Mouse (Mus musculus): ENCODE data around the gene Trim60.

The Trim60 gene

DNA sequence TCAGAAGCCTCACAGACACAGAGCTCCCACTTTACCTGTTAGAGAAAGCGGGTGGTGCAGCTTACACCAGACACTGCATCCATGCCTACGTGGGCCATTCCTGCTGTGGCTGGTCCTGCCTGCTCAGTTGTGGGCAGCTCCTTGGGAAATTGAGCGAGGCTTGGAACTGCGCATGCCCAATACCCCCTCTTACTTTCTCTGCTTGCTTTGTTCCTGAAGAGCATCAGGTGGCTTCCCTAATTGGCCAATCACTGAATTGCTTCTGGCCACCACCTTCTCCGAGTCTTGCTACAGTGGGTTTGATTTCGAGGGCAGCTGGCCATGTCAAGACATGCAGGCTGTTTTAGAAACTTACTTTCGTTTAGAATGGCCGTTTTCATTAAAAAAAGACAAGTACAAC, at the start of gene Trim60, which contains the start of gene Trim61:
Gene Trim60 (minus strand): TSS at position 162 of the 400 bp plus-strand sequence.
Gene Trim61 (minus strand): TSS at position 101 of the 400 bp plus-strand sequence.
- CTCF ChIA-PET: interaction anchor here in 1 of 4 experiments (0.7 kb wide), 1 partner anchor 90 kb away, joined by 5 read pairs; no protein-coding TSS in a partner anchor
- POLR2A ChIA-PET: interaction anchor here in 1 of 4 experiments (2.2 kb wide), 1 partner anchor 13 kb away, joined by 6 read pairs; no protein-coding TSS in a partner anchor

DNA sequence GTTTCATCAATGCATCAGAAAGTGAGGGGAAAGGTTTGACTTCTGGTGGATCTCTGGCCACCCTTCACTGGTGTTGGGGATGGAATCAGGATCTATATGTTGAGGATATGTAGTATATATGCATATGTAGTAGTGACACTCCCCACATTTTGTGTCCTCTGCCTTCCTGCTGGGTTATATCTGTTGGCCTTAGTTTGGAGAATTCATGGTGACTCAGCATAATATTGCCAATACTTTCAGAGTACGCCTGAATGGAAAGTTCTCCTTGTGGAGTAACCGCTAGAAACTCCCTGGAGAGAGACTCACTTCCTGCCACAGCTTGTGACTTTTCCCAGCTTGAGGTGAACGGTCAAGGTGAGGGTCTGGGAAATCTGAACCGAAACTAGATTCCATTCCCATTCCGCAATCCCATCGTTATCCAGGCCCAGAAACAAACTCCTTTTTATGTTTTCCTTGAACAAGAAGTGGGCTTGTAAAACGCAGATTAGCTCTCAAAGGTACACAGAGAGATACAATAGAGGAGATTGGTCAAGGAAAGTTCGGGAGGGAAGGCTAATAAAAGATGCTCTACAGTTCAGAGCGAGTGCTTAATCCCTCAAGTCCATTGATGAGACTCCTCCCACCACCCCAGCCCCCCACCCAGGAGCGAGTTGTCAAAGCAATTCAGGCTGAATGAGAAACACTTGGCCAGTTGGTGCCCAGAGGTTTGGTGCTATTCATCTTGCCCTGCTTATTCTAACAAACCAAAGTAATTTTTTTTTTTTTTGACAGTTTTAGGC, 49.5 kb upstream of the Trim60 start:
- CTCF ChIA-PET: interaction anchor here in 2 of 4 experiments (0.6 to 1.2 kb wide), 2 partner anchors 38 to 45 kb away, joined by 3 to 5 read pairs; no protein-coding TSS in a partner anchor
- POLR2A ChIA-PET: interaction anchor here (0.6 to 5.1 kb wide), 19 partner anchors 8 to 1446 kb away, joined by 3 to 27 read pairs (median 4); partner anchors contain the start of gene Apela (in 2 of the 4)

DNA sequence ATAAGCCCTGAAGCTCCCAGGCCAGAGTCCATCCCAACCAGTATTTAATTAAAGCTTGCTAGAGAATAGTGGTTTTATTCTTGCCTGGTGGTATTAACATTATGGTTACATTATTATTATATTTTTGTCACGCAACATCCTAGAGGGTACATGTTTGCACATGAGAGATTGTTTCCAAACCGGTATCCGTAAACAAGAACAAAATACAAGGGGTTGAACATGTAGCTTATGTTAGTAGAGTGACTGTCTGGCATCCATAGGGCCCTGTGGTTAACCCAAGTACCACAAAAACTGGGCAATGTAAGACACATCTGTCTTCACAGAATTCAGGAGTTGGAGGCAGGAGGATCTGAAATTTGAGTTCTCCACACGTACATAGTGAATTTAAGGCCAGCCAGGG, 48.6 kb upstream of the Trim60 start:
- CTCF ChIA-PET: no interaction called here
- POLR2A ChIA-PET: interaction anchor here in 3 of 4 experiments (0.6 to 5.1 kb wide), 11 partner anchors 9 to 118 kb away, joined by 3 to 27 read pairs (median 4); partner anchors contain the start of gene Apela (in 1 of the 3)

GRCm38 (mm10) chr8:65065622-65066021, 47.2 kb upstream of the Trim60 start:
- ChIA-PET POLR2A (interaction anchor here in 3 of 4 experiments (0.8 to 5.1 kb wide), 7 partner anchors 12 to 129 kb away, joined by 3 to 27 read pairs (median 8); partner anchors contain the start of gene Apela (in 1 of the 3)), CTCF (no interaction called here)

DNA sequence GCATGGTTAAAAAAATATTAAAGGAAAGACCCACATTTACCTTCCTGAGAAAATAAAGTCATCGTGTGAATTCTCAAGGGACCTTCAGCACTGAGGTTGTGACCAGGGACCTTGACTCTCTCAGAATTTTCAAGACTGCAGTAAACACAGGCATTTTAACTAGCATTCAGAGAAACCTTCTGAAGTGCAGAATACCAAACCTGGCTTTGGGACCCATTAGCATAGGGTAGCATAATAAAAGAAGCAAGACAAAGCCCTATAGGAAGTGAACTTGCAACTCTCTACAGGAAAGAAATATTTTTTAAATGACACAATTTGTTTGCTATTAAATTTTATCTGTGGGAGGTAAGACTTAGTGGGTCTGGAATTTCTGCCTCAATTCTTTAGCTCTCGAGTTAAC, 45.7 kb upstream of the Trim60 start:
- ChIA-PET POLR2A (interaction anchor here (0.5 to 5.1 kb wide), 26 partner anchors 8 to 1402 kb away, joined by 3 to 27 read pairs (median 4); partner anchors contain the start of gene Apela (in 3 of the 4)), CTCF (interaction anchor here in 1 of 4 experiments (0.5 kb wide), 1 partner anchor 18 kb away, joined by 5 read pairs; no protein-coding TSS in a partner anchor)

GRCm38 (mm10) chr8:65062195-65062594, 43.8 kb upstream of the Trim60 start:
- POLR2A ChIA-PET: interaction anchor here in 3 of 4 experiments (0.8 to 3.4 kb wide), 11 partner anchors 8 to 112 kb away, joined by 3 to 23 read pairs (median 5); partner anchors contain the start of gene Apela (in 1 of the 3)
- CTCF ChIA-PET: interaction anchor here in 1 of 4 experiments (1.0 kb wide), 1 partner anchor 24 kb away, joined by 4 read pairs; no protein-coding TSS in a partner anchor

GRCm38 (mm10) chr8:65056722-65057121, 38.3 kb upstream of the Trim60 start:
- CTCF ChIA-PET: no interaction called here
- POLR2A ChIA-PET: interaction anchor here in 1 of 4 experiments (0.9 kb wide), 1 partner anchor 10 kb away, joined by 5 read pairs; no protein-coding TSS in a partner anchor

DNA sequence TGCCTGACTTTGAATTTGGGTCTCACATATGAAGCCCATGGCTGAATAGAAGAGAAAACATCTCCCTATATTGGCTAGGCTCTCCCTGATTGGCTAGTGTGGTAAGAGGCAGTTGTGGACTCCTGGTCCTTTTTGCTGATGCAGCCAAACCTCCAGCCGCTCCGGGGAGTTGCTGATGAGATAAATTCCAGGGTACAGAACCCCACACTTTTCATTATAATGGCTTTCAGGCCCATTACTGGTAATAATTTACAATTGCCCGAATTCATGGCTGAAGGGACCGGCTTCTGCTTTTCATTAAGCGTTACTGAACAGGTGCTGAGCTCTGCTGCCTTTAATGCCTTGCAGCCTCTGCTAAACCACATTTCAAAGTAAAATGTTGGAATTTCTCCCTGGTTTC, 35.6 kb upstream of the Trim60 start:
- CTCF ChIA-PET: no interaction called here
- POLR2A ChIA-PET: interaction anchor here (0.6 to 3.2 kb wide), 20 partner anchors 8 to 107 kb away, joined by 3 to 19 read pairs (median 4); partner anchors contain the start of genes Apela (in 3 of the 4) and Tmem192 (in 1 of the 4)

DNA sequence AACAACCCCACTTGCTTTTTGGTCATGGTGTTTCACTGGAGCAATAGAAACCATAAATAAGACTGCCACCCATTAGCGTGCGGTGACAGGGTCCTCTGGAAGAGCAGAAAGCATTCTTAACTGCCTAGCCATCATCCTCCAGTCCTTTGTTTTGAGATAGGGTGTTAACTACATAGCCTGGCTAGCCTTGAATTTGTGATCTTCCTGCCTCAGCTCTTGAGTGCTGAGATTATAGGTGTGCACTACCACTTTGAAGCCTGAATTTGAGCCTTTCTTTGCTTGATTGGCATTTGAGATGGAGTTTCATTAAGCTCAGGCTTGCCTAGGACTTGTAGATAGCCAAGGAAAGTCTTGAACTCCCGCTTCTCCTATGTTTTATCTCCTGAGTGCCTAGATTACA, 35.2 kb upstream of the Trim60 start:
- POLR2A ChIA-PET: interaction anchor here (0.6 to 3.2 kb wide), 21 partner anchors 8 to 106 kb away, joined by 3 to 19 read pairs (median 4); partner anchors contain the start of genes Apela (in 3 of the 4) and Tmem192 (in 1 of the 4)
- CTCF ChIA-PET: no interaction called here

DNA sequence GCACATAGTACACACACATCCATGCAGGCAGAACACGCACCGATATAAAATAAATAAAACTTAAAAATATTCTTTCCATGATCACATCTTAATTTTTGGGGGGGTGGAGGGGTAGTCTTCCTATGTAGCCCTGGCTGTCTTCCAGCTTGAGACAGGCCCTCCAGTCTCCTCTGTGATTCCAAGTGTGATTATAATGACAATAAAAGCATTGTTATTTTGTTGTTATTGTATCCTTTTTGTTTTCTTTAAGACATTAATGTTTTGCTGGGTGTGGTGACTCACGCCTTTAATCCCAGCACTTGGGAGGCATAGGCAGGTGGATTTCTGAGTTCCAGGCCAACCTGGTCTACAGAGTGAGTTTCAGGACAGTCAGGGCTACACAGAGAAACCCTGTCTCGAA, 29.4 kb upstream of the Trim60 start:
- ChIA-PET CTCF (interaction anchor here in 1 of 4 experiments (0.6 to 1.9 kb wide), 2 partner anchors 25 to 925 kb away, joined by 3 to 5 read pairs; no protein-coding TSS in a partner anchor), POLR2A (interaction anchor here in 3 of 4 experiments (0.5 to 5.2 kb wide), 22 partner anchors 10 to 334 kb away, joined by 3 to 53 read pairs (median 6); partner anchors contain the start of gene Apela (in 3 of the 3))

DNA sequence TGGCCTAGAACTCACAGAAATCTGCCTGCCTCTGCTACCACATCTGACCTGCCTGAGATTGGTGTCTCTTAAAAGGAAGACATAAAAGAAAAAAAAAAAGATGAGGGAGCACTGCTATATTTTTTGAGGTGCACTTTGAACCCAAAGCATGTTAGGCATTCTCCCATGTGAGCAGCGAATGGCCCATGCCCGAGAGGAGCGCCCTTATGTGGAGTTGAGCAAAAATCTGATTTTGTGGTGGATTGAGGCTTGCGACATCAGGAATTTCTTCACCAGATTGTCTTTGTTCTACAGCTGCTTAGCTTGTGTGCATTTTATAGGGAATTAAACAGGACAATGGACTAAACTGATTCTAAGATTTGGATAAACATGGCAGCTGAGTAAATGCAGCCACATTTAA, 28.8 kb upstream of the Trim60 start:
- ChIA-PET CTCF (interaction anchor here in 2 of 4 experiments (1.1 to 1.9 kb wide), 4 partner anchors 10 to 62 kb away, joined by 3 to 5 read pairs (median 4); partner anchors contain the start of gene Apela (in 1 of the 2)), POLR2A (interaction anchor here (0.6 to 5.2 kb wide), 31 partner anchors 9 to 334 kb away, joined by 3 to 53 read pairs (median 5); partner anchors contain the start of genes Apela (in 4 of the 4) and Gm10663 (in 1 of the 4))

DNA sequence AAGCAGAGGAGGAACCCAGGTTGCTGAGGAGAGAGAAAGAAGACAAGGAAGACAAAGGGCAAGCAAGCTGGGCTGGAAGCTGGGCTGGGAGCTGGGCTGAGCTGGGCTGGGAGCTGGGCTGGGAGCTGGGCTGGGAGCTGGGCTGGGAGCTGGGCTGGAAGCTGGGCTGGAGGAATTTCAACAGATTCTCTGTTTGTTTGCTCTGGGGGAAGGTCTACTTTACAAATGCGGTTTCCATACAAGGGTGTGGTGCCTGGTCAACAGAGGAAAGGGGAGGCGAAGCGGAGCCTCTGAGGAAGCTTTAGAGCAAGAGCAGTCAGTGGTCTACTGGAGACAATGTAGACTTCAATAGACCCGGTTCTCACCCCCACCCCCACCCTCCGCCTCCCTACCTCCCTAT, 28.2 kb upstream of the Trim60 start:
- ChIA-PET CTCF (interaction anchor here in 3 of 4 experiments (0.5 to 1.9 kb wide), 6 partner anchors 10 to 62 kb away, joined by 3 to 15 read pairs (median 4); partner anchors contain the start of gene Apela (in 1 of the 3)), POLR2A (interaction anchor here (0.5 to 5.2 kb wide), 37 partner anchors 8 to 428 kb away, joined by 3 to 53 read pairs (median 5); partner anchors contain the start of genes Apela (in 4 of the 4) and Gm10663 (in 1 of the 4))

- CTCF ChIA-PET: interaction anchor here in 3 of 4 experiments (0.5 to 1.4 kb wide), 5 partner anchors 9 to 345 kb away, joined by 3 to 13 read pairs (median 3); no protein-coding TSS in a partner anchor
- POLR2A ChIA-PET: interaction anchor here (0.6 to 3.7 kb wide), 29 partner anchors 8 to 238 kb away, joined by 3 to 53 read pairs (median 4); no protein-coding TSS in a partner anchor
These were observed 18.7 kb upstream of the Trim60 start, which contains the start of gene Apela for GRCm38 (mm10) chr8:65037117-65037533. TSS of gene Apela (minus strand) at chr8:65037336.

DNA sequence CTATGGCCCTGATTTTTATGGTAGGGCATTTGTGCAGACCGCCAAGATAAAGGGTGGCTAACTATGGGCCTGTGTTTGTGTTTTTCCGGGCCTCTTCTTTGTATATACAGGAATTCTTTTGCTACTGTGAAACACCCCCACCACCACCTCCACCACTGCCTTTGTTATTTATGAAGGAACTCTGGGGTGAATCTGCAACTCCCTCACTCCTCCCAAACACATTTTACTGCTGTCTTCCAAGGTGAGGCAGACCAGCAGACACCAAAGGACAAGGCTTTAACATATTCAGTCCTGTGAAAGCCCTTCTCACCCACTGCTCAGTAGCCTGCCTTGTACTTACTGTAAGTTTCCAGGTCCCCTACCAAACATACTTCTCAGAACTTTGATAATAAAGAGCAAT, 15.8 kb upstream of the Trim60 start:
- ChIA-PET POLR2A (interaction anchor here (0.7 to 3.3 kb wide), 30 partner anchors 9 to 1452 kb away, joined by 3 to 27 read pairs (median 4); partner anchors contain the start of genes Tma16 (in 1 of the 4) and Tmem192 (in 1 of the 4)), CTCF (interaction anchor here in 1 of 4 experiments (1.2 kb wide), 1 partner anchor 11 kb away, joined by 6 read pairs; no protein-coding TSS in a partner anchor)

DNA sequence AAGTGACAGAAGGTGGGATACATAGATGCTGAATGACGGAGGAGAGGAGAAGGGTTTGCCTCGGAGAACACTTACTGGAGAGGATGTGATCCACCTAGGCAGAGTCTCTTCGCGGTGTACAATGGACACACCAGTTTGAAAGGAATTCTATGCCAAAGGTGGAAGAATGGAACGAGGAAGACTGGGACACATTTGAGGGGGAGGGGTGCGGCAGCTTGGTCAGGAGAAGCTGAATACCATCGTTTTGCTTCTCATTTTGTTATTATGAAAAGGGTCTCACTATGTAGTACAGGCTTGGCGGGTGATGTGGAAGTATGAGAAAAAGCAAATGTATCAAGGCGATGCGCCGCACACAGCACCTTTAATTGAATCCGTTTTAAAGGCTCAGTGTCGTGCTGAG, 14.7 kb upstream of the Trim60 start:
- ChIA-PET POLR2A (interaction anchor here (0.5 to 3.3 kb wide), 15 partner anchors 10 to 57 kb away, joined by 3 to 27 read pairs (median 4); no protein-coding TSS in a partner anchor), CTCF (no interaction called here)

- ChIA-PET POLR2A (interaction anchor here in 2 of 4 experiments (0.8 to 3.1 kb wide), 7 partner anchors 12 to 44 kb away, joined by 4 to 13 read pairs (median 6); partner anchors contain the start of genes Trim60 (in 1 of the 2) and Trim61 (in 1 of the 2)), CTCF (no interaction called here)
These were observed 13.7 kb upstream of the Trim60 start for GRCm38 (mm10) chr8:65032107-65032506.

DNA sequence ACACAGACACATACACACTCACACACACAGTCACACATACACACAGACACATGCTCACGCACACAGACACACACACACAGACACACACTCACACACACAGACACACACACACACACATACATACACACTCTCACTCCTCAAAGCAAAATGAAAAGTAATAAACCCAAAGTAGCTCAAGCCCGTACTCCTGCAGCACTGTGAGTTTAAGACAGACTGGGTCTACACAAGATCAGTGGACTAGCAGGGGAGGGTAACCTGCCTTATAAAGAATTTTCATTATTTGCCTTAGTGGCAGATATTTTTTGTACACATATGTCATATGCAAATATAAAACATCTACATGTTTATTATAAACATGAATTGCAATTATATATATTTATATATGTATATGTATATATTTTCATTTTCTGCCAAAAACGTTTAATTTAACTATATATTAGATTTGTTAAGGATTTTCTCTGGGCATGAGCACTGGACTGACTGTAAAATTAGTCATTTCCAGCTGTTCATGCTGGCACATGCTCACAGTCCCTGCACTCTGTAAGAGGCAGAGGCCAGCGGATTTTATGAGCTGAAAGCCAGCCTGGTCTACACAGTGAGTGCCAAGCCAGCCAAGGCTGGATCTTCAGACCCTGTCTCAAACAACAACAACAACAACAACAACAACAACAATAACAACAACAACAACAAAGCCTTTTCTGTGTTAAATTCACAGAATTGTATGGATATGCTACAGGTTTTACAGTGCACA, 12.5 kb upstream of the Trim60 start:
- POLR2A ChIA-PET: interaction anchor here in 2 of 4 experiments (0.5 to 3.1 kb wide), 9 partner anchors 12 to 170 kb away, joined by 3 to 13 read pairs (median 6); partner anchors contain the start of genes Trim60 (in 1 of the 2) and Trim61 (in 1 of the 2)
- CTCF ChIA-PET: no interaction called here

Measured in embryonic stem cell, embryonic (primary cell).